Comparison of ENCODE assay signal across 8 mouse cellular contexts in genomic region chr7:110821653-110822052, GRCm38 (mm10). TPM values are rescaled to one million over a fixed set of nuclear protein-coding genes. Genes with fewer than 3 reads are reported as not detected.
DNase-seq lines count a peak whose midpoint lies in the region; ATAC-seq and TF ChIP-seq lines count a peak whose summit lies in the region.

No protein-coding gene starts in this region.

- H3K4me1 ChIP-seq in hindbrain, postnatal 0 days (ENCODE audit: insufficient read depth, low read length): no peaks in the 10 kb centered on the region
- H3K4me1 ChIP-seq in hindbrain, embryonic 11.5 days (replicated peaks; ENCODE audit: control insufficient read depth, insufficient read depth, low read length): no peaks in the 10 kb centered on the region

- peaks cover 16% of the 10 kb centered on the region for H3K36me3 ChIP-seq in hindbrain, postnatal 0 days (ENCODE audit: insufficient read depth, low read length)
- H3K36me3 ChIP-seq in hindbrain, embryonic 11.5 days (ENCODE audit: control insufficient read depth, insufficient read depth, low read length): no peaks in the 10 kb centered on the region

- H3K27ac ChIP-seq in hindbrain, postnatal 0 days: no peak overlapping the region
- H3K27ac ChIP-seq in hindbrain, embryonic 11.5 days (ENCODE audit: low read depth, low read length): no peak overlapping the region

- H3K9ac ChIP-seq in hindbrain, postnatal 0 days (replicated peaks; ENCODE audit: low read length): no peak overlapping the region
- H3K9ac ChIP-seq in hindbrain, embryonic 11.5 days (ENCODE audit: low read depth, low read length): no peak overlapping the region

- TF ChIP-seq CTCF in hindbrain, postnatal 0 days (IDR thresholded peaks at IDR 0.05; ENCODE audit: low read depth): no peak

- H3K27me3 ChIP-seq in hindbrain, postnatal 0 days (ENCODE audit: insufficient read depth, low read length): no peaks in the 10 kb centered on the region
- H3K27me3 ChIP-seq in hindbrain, embryonic 11.5 days (ENCODE audit: control insufficient read depth, insufficient read depth, low read length): no peaks in the 10 kb centered on the region

- no peak overlapping the region for H3K4me3 ChIP-seq in hindbrain, postnatal 0 days (ENCODE audit: low read length)
- H3K4me3 ChIP-seq in hindbrain, embryonic 11.5 days (ENCODE audit: low read depth, low read length): no peak overlapping the region

- 39% methylated on average over 3 of the region's 3 CpGs for WGBS in hindbrain, postnatal 0 days
- WGBS in hindbrain, embryonic 11.5 days: 75% methylated on average over 3 of the region's 3 CpGs

- peak; percentile 78 for DNase-seq in hindbrain, postnatal 0 days (ENCODE audit: low spot score)
- DNase-seq in hindbrain, embryonic 11.5 days (ENCODE audit: low spot score): no peak
- DNase-seq in NIH3T3 (ENCODE audit: low read depth): peak; percentile 79
- peak; percentile 58 for DNase-seq in cerebellum, adult 9-10 months
- DNase-seq in heart, postnatal 4 days: peak; percentile 75
- DNase-seq in right cerebral cortex, postnatal 25 days: peak; percentile 53
- DNase-seq in thymus, postnatal 4 days: no peak

- H3K4me2 ChIP-seq in hindbrain, postnatal 0 days (ENCODE audit: low read depth, low read length): no peak overlapping the region
- H3K4me2 ChIP-seq in hindbrain, embryonic 11.5 days (replicated peaks; ENCODE audit: low read depth, low read length): no peak overlapping the region

- ATAC-seq in hindbrain, postnatal 0 days: 0 out of 2 replicates have a peak, but pooled peaks have one; percentile 29
- no peak for ATAC-seq in hindbrain, embryonic 11.5 days (ENCODE audit: low FRiP score)
- no peak for ATAC-seq in erythroid progenitor cell, adult 5-6 weeks (replicated peaks; ENCODE audit: low FRiP score, poor library complexity, severe bottlenecking)

- H3K9me3 ChIP-seq in hindbrain, postnatal 0 days (ENCODE audit: low read length): no peaks in the 10 kb centered on the region
- H3K9me3 ChIP-seq in hindbrain, embryonic 11.5 days (ENCODE audit: control insufficient read depth, low read length): no peaks in the 10 kb centered on the region

RNA-seq across cellular contexts. Expression of gene Rnf141, which starts 22.6 kb away (rescaled TPM):
- total RNA-seq in hindbrain, postnatal 0 days (2014; rRNA removed): 80.4 and 98.8 TPM in 2 replicates
- 35.3 and 36.7 TPM in 2 replicates for polyA plus RNA-seq in hindbrain, postnatal 0 days (2015; fragmentation: Nextera tagmentation; extraction: Ambion mirVana)
- polyA plus RNA-seq in hindbrain, embryonic 11.5 days (2014; fragmentation: Nextera tagmentation; extraction: Ambion mirVana): 28.2 and 29.0 TPM in 2 replicates
- 10 to 100 TPM; 51.9 to 57.6 TPM for total RNA-seq in heart, postnatal 4 days (2021)
- 42.2 and 46.1 TPM in 2 replicates for total RNA-seq in erythroid progenitor cell, adult 5-6 weeks (2015; ENCODE audit: low replicate concordance)
- total RNA-seq in erythroid progenitor cell, adult 5-6 weeks (2017; ENCODE audit: low replicate concordance): 27.2 and 59.8 TPM in 2 replicates

RNA-seq across cellular contexts. Expression of gene Lyve1, which starts 41.4 kb away (rescaled TPM):
- total RNA-seq in hindbrain, postnatal 0 days (2014; rRNA removed): 9.5 and 9.7 TPM in 2 replicates
- polyA plus RNA-seq in hindbrain, postnatal 0 days (2015; fragmentation: Nextera tagmentation; extraction: Ambion mirVana): 5.2 and 6.3 TPM in 2 replicates
- 2.4 and 2.5 TPM in 2 replicates for polyA plus RNA-seq in hindbrain, embryonic 11.5 days (2014; fragmentation: Nextera tagmentation; extraction: Ambion mirVana)
- total RNA-seq in heart, postnatal 4 days (2021): 10 to 100 TPM in 1 of 2 experiments, 1 to 10 TPM in 1; 9.0 to 10.2 TPM
- not detected in 2 replicates for total RNA-seq in erythroid progenitor cell, adult 5-6 weeks (2015; ENCODE audit: low replicate concordance)
- not detected in 2 replicates for total RNA-seq in erythroid progenitor cell, adult 5-6 weeks (2017; ENCODE audit: low replicate concordance)

RNA-seq across cellular contexts. Expression of gene Ampd3, which starts 53.6 kb away (rescaled TPM):
- total RNA-seq in hindbrain, postnatal 0 days (2014; rRNA removed): 15.1 and 24.8 TPM in 2 replicates
- polyA plus RNA-seq in hindbrain, postnatal 0 days (2015; fragmentation: Nextera tagmentation; extraction: Ambion mirVana): 12.4 and 14.3 TPM in 2 replicates
- polyA plus RNA-seq in hindbrain, embryonic 11.5 days (2014; fragmentation: Nextera tagmentation; extraction: Ambion mirVana): 1.3 and 1.4 TPM in 2 replicates
- total RNA-seq in heart, postnatal 4 days (2021): 10 to 100 TPM; 23.8 to 30.3 TPM
- 80.7 and 109 TPM in 2 replicates for total RNA-seq in erythroid progenitor cell, adult 5-6 weeks (2015; ENCODE audit: low replicate concordance)
- 72.2 and 104 TPM in 2 replicates for total RNA-seq in erythroid progenitor cell, adult 5-6 weeks (2017; ENCODE audit: low replicate concordance)

Comparison
In these comparisons a context has a peak if more than half of its experiments do, and no peak if none do; other contexts are left out.
1. DNase-seq: peak in hindbrain, postnatal 0 days (single experiment), NIH3T3 (single experiment), cerebellum, adult 9-10 months (single experiment), heart, postnatal 4 days (single experiment) and right cerebral cortex, postnatal 25 days (single experiment); none in hindbrain, embryonic 11.5 days (single experiment) and thymus, postnatal 4 days (single experiment).
2. RNA of gene Lyve1, which starts 41.4 kb away (total RNA-seq): 9.0 to 10.2 TPM in heart, postnatal 4 days and 9.5 to 9.7 TPM in hindbrain, postnatal 0 days; not detected in erythroid progenitor cell, adult 5-6 weeks; every median in the first group is over 10 times any median in the second.